Mouse (Mus musculus): ENCODE data around the gene Olfr1448.
"Not testable (repeated sequence)": the region's sequence is repeated elsewhere in the genome, so short reads cannot be mapped to it uniquely, and the experiment has no call there.

The Olfr1448 gene

DNA sequence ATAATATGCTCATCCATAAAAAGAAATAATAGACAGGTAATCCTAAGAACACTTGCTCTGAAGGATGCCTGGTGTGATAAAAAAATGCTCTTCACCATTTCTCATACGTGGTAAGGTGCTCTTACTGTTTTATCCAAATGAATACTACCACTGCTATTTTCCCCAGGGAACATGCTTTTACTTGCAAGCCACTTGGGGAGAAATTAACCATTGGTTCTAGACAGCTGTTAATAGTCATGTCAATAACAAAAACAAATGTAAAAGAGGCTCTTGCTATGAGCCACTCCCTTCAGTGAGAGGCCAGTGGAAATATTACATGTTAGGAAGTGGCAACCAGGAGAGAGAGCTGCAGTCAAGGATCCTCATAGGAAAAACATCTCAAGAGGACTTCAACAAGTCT is at the start of gene Olfr1448:
Gene Olfr1448, minus strand, starts transcription at position 101 of the 400 bp plus-strand sequence.
- no peak for DNase-seq (ENCODE audit: low spot score in 2 of 2)

GRCm38 (mm10) chr19:12970082-12970481 is 45.9 kb upstream of the Olfr1448 start:
- not testable (repeated sequence) for DNase-seq (ENCODE audit: low spot score in 2 of 2)

DNA sequence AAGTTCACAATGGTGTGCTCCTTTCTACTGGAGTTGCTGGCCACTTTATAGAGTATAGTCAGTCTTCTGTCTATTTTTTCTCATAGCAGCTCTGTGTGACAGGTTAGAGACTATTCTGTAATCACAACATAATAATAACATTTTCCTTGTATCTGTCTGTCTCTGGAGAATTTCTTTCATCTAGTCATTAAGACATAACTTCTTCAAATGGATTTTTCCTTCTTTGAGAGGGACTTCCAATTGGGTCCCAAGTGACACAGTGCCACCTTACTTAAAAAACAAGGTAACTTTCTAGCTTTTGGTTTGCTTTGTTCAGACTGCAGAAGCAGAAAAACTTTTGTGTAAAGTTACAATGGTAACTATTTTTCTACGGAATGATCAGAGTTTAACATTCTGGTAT is 25.7 kb upstream of the Olfr1448 start, which contains the start of gene Olfr1450:
Gene Olfr1450, plus strand, starts transcription at position 301 of the 400 bp plus-strand sequence.
- no peak for DNase-seq (ENCODE audit: low spot score in 2 of 2)

GRCm38 (mm10) chr19:12930540-12930939 is 6.3 kb upstream of the Olfr1448 start, which contains the start of gene Olfr1449:
Olfr1449 (plus strand) TSS chr19:12930840.
- DNase-seq (ENCODE audit: low spot score in 2 of 2), result no peak

DNA sequence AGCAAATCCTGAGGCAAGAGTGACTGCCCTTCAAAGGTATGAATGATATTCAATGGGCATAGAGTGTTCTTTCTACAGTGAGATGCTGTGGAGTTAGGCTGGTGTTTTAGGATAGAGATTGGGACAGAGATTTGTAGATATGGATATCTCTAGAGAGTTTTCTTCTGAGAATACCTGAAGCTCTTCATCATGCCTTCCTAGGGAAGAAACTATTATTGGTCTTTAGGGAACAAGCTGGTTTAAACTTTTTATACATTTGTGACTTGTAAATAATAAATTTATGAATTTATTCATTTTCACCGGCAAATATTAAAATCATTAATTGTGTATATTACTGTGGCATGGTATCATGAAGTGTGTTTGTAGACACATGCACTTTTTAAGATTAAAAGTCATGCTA is 20.6 kb downstream of the Olfr1448 start, which contains the start of gene Olfr1447:
Gene Olfr1447, minus strand, starts transcription at position 101 of the 400 bp plus-strand sequence.
- DNase-seq (ENCODE audit: low spot score in 2 of 2), result no peak

DNA sequence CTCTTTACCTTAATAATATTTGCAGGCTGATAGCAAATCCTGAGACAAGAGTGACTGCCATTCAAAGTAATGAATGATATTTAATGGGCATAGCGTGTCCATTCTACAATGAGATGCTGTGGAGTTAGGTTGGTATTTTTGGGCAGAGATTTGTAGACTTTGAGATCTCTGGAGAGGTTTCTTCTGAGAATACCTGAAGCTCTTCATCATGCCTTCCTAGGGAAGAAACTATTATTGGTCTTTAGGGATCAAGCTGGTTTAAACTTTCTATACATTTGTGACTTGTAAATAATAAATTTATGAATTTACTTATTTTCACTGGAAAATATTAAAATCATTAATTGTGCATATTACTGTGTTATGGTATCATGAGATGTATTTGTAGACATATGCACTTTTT is 30.8 kb downstream of the Olfr1448 start, which contains the start of gene Olfr1446:
Gene Olfr1446, minus strand, starts transcription at position 101 of the 400 bp plus-strand sequence.
- DNase-seq (ENCODE audit: low spot score in 2 of 2), result no peak

DNA sequence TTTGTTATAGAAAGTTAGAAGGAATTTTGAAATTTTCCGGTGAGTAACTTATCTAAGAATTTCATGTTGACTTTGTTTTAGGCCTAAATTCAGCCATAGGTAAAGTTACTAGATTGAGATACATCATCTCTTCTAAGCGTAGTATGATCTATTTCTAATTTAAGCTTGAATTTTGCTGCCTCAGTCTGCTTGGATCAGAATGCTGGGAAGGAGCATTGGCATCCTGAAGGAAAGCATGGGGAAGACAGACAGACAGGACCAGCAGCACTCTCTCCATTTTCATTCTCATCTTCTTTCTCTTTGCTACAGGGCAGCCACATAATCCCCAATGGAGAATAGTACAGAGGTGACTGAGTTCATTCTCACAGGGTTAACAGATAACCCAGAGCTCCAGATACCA is 40.7 kb downstream of the Olfr1448 start, which contains the start of gene Olfr1445:
Gene Olfr1445, plus strand, starts transcription at position 301 of the 400 bp plus-strand sequence.
- DNase-seq (ENCODE audit: low spot score in 2 of 2), result no peak
